Mouse (Mus musculus): ENCODE measurements at regions not wholly inside any gene's neighbourhood (a gene's known extent, or its start where the extent isn't known, plus 50 kb on each side); places are given as distances from the start of the nearest gene placed in this dataset.
"Not testable (repeated sequence)": the region's sequence is repeated elsewhere in the genome, so short reads cannot be mapped to it uniquely, and the experiment has no call there.

- H3K9ac ChIP-seq (ENCODE audit: low read depth, low read length); H3K4me3 ChIP-seq (ENCODE audit: low read depth, low read length); H3K4me1 ChIP-seq (ENCODE audit: control insufficient read depth, low read depth, low read length); H3K4me2 ChIP-seq (ENCODE audit: low read depth, low read length); H3K36me3 ChIP-seq (ENCODE audit: control insufficient read depth, insufficient read depth); H3K27me3 ChIP-seq (ENCODE audit: control insufficient read depth, insufficient read depth, low read depth, low read length); H3K9me3 ChIP-seq (replicated peaks; ENCODE audit: control insufficient read depth, low read length); ATAC-seq (ENCODE audit: low read depth); H3K27ac ChIP-seq (ENCODE audit: low read length): not testable (repeated sequence)
Observed at GRCm38 (mm10) chr6:99904044-99904443, 177.9 kb upstream of the Prok2 start.

DNA sequence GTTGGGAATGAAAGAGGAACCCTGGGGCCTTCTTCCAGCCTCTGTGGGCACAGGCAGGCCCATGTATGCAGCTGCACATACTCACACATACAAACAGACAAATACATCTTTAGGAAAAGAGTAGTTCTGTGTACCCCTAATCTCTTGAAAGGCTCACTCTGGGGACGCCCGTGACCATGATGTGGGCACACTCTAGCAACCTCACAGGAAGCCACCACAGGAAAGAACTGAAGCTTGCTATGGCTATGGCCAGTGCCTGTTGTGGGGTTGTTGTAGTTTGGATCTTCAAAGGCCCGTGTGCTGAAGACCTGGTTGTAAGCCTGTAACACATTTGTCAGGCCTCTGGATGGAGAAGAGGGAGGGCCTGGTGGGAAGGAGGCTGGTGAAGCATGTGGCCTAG lies 175.4 kb upstream of the Prok2 start:
- 20% methylated on average over 3 of the region's 3 CpGs for WGBS (ENCODE audit: insufficient replicate concordance)
- no peak for ATAC-seq (ENCODE audit: low read depth)
- H3K36me3 ChIP-seq (ENCODE audit: control insufficient read depth, insufficient read depth), result no peaks in the 10 kb centered on the region

GRCm38 (mm10) chr6:99901146-99901545 lies 175.0 kb upstream of the Prok2 start:
- H3K36me3 ChIP-seq (ENCODE audit: control insufficient read depth, insufficient read depth), result no peaks in the 10 kb centered on the region
- no peak overlapping the region for H3K9ac ChIP-seq (ENCODE audit: low read depth, low read length)
- WGBS (ENCODE audit: insufficient replicate concordance), result 48% methylated on average over 5 of the region's 5 CpGs
- H3K27me3 ChIP-seq (ENCODE audit: control insufficient read depth, insufficient read depth, low read depth, low read length), result no peaks in the 10 kb centered on the region
- H3K4me2 ChIP-seq (ENCODE audit: low read depth, low read length), result no peak overlapping the region
- H3K27ac ChIP-seq (ENCODE audit: low read length), result no peak overlapping the region
- H3K9me3 ChIP-seq (replicated peaks; ENCODE audit: control insufficient read depth, low read length), result no peaks in the 10 kb centered on the region
- no peak for ATAC-seq (ENCODE audit: low read depth)
- no peaks in the 10 kb centered on the region for H3K4me1 ChIP-seq (ENCODE audit: control insufficient read depth, low read depth, low read length)
- no peak overlapping the region for H3K4me3 ChIP-seq (ENCODE audit: low read depth, low read length)

More for the DNA sequence above, 175.4 kb upstream of the Prok2 start:
- H3K4me2 ChIP-seq (ENCODE audit: low read depth, low read length), result no peak overlapping the region
- H3K27me3 ChIP-seq (ENCODE audit: control insufficient read depth, insufficient read depth, low read depth, low read length), result no peaks in the 10 kb centered on the region
- H3K9me3 ChIP-seq (replicated peaks; ENCODE audit: control insufficient read depth, low read length), result no peaks in the 10 kb centered on the region
- no peak overlapping the region for H3K9ac ChIP-seq (ENCODE audit: low read depth, low read length)
- no peak overlapping the region for H3K4me3 ChIP-seq (ENCODE audit: low read depth, low read length)
- no peak overlapping the region for H3K27ac ChIP-seq (ENCODE audit: low read length)
- no peaks in the 10 kb centered on the region for H3K4me1 ChIP-seq (ENCODE audit: control insufficient read depth, low read depth, low read length)

GRCm38 (mm10) chr6:99899704-99900103 lies 173.5 kb upstream of the Prok2 start:
- Histone ChIP-seq H3K4me1 (ENCODE audit: control insufficient read depth, low read depth, low read length) (no peaks in the 10 kb centered on the region), H3K27me3 (ENCODE audit: control insufficient read depth, insufficient read depth, low read depth, low read length) (no peaks in the 10 kb centered on the region), H3K9ac (ENCODE audit: low read depth, low read length) (no peak overlapping the region), H3K4me3 (ENCODE audit: low read depth, low read length) (no peak overlapping the region), H3K4me2 (ENCODE audit: low read depth, low read length) (no peak overlapping the region), H3K9me3 (replicated peaks; ENCODE audit: control insufficient read depth, low read length) (no peaks in the 10 kb centered on the region), H3K27ac (ENCODE audit: low read length) (no peak overlapping the region), H3K36me3 (ENCODE audit: control insufficient read depth, insufficient read depth) (no peaks in the 10 kb centered on the region)
- ATAC-seq (ENCODE audit: low read depth), result no peak
- WGBS (ENCODE audit: insufficient replicate concordance), result 61% methylated on average over 14 of the region's 14 CpGs

DNA sequence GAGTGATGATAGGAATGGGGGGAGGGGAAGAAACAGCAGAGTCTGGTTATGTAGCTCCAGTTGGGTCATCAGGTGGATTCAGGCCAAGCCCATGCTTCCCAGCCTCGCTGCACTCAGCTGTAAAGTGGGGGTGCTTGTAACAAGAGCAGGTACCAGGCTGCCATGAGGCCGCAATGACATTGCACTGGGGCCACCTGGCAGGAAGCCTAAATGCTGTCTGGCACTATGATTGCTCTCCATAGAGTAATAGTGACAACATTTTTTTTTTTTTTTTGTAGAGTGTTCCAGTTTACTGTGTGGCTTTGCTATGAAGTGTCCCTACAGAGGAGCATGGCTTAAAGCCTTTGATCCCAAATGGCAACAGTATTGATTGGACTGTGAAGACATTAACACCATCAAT lies 171.9 kb upstream of the Prok2 start:
- WGBS (ENCODE audit: insufficient replicate concordance), result 52% methylated on average over 2 of the region's 2 CpGs
- no peaks in the 10 kb centered on the region for H3K36me3 ChIP-seq (ENCODE audit: control insufficient read depth, insufficient read depth)
- no peak overlapping the region for H3K4me2 ChIP-seq (ENCODE audit: low read depth, low read length)
- H3K4me1 ChIP-seq (ENCODE audit: control insufficient read depth, low read depth, low read length), result no peaks in the 10 kb centered on the region
- H3K4me3 ChIP-seq (ENCODE audit: low read depth, low read length), result no peak overlapping the region
- H3K9me3 ChIP-seq (replicated peaks; ENCODE audit: control insufficient read depth, low read length), result no peaks in the 10 kb centered on the region
- H3K9ac ChIP-seq (ENCODE audit: low read depth, low read length), result no peak overlapping the region
- H3K27ac ChIP-seq (ENCODE audit: low read length), result no peak overlapping the region
- no peak for ATAC-seq (ENCODE audit: low read depth)
- H3K27me3 ChIP-seq (ENCODE audit: control insufficient read depth, insufficient read depth, low read depth, low read length), result no peaks in the 10 kb centered on the region

GRCm38 (mm10) chr6:99895558-99895957 lies 169.4 kb upstream of the Prok2 start:
- no peak for ATAC-seq (ENCODE audit: low read depth)
- WGBS (ENCODE audit: insufficient replicate concordance), result 63% methylated on average over 4 of the region's 4 CpGs
- H3K36me3 ChIP-seq (ENCODE audit: control insufficient read depth, insufficient read depth), result no peaks in the 10 kb centered on the region

DNA sequence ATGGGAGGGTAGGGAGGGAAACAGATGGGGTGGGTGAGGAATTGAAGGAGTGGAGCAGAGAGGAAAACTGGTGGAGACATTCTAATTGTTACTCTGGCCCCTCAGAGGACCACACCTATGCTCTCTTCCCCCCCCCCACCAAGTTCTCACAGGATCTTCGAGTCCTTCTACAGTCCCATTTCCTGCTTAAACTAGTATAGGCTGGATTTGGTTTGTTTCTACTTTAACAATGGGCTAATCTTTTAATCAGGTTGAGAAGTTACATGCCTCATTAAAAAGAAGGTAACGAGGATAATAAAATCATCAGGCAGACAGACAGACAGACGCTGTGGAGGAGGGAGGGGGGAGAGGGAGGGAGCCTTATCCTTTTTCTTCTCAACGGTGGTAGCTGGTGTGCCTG lies 167.7 kb upstream of the Prok2 start:
- no peak for ATAC-seq (ENCODE audit: low read depth)
- Histone ChIP-seq H3K9ac (ENCODE audit: low read depth, low read length) (no peak overlapping the region), H3K4me2 (ENCODE audit: low read depth, low read length) (no peak overlapping the region), H3K9me3 (replicated peaks; ENCODE audit: control insufficient read depth, low read length) (no peaks in the 10 kb centered on the region), H3K4me3 (ENCODE audit: low read depth, low read length) (no peak overlapping the region), H3K27me3 (ENCODE audit: control insufficient read depth, insufficient read depth, low read depth, low read length) (no peaks in the 10 kb centered on the region), H3K36me3 (ENCODE audit: control insufficient read depth, insufficient read depth) (no peaks in the 10 kb centered on the region), H3K4me1 (ENCODE audit: control insufficient read depth, low read depth, low read length) (no peaks in the 10 kb centered on the region), H3K27ac (ENCODE audit: low read length) (no peak overlapping the region)
- WGBS (ENCODE audit: insufficient replicate concordance), result 24% methylated on average over 4 of the region's 4 CpGs

More at GRCm38 (mm10) chr6:99895558-99895957, 169.4 kb upstream of the Prok2 start:
- Histone ChIP-seq H3K27ac (ENCODE audit: low read length) (no peak overlapping the region), H3K4me3 (ENCODE audit: low read depth, low read length) (no peak overlapping the region), H3K27me3 (ENCODE audit: control insufficient read depth, insufficient read depth, low read depth, low read length) (no peaks in the 10 kb centered on the region), H3K4me1 (ENCODE audit: control insufficient read depth, low read depth, low read length) (no peaks in the 10 kb centered on the region), H3K9me3 (replicated peaks; ENCODE audit: control insufficient read depth, low read length) (no peaks in the 10 kb centered on the region), H3K9ac (ENCODE audit: low read depth, low read length) (no peak overlapping the region), H3K4me2 (ENCODE audit: low read depth, low read length) (no peak overlapping the region)

DNA sequence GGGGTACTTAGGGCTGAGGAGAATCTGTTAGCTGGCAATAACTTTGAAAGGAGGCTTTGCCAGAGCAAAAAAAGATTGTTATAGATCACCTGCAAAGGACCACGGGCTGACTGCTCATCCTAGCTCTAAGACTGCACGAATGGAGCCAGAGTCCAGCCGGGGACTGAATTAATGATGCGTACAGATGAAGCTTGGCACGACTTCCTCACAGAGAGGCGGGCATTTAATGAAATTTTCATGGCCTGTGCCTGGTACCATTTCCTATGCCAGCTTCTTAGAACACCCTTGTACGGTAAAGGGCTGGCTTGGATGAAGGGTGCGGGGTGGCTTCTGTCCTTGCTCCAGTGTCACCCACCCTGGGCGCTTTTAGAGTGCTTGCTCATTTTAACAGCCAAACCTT lies 166.0 kb upstream of the Prok2 start:
- Histone ChIP-seq H3K27ac (ENCODE audit: low read length) (no peak overlapping the region), H3K4me3 (ENCODE audit: low read depth, low read length) (no peak overlapping the region), H3K4me1 (ENCODE audit: control insufficient read depth, low read depth, low read length) (no peaks in the 10 kb centered on the region), H3K27me3 (ENCODE audit: control insufficient read depth, insufficient read depth, low read depth, low read length) (no peaks in the 10 kb centered on the region), H3K9me3 (replicated peaks; ENCODE audit: control insufficient read depth, low read length) (no peaks in the 10 kb centered on the region), H3K9ac (ENCODE audit: low read depth, low read length) (no peak overlapping the region), H3K36me3 (ENCODE audit: control insufficient read depth, insufficient read depth) (no peaks in the 10 kb centered on the region), H3K4me2 (ENCODE audit: low read depth, low read length) (no peak overlapping the region)
- no peak for ATAC-seq (ENCODE audit: low read depth)
- 75% methylated on average over 9 of the region's 9 CpGs for WGBS (ENCODE audit: insufficient replicate concordance)

- Histone ChIP-seq H3K4me1 (ENCODE audit: control insufficient read depth, low read depth, low read length) (no peaks in the 10 kb centered on the region), H3K9ac (ENCODE audit: low read depth, low read length) (no peak overlapping the region), H3K27ac (ENCODE audit: low read length) (no peak overlapping the region), H3K36me3 (ENCODE audit: control insufficient read depth, insufficient read depth) (no peaks in the 10 kb centered on the region), H3K9me3 (replicated peaks; ENCODE audit: control insufficient read depth, low read length) (no peaks in the 10 kb centered on the region), H3K4me3 (ENCODE audit: low read depth, low read length) (no peak overlapping the region), H3K4me2 (ENCODE audit: low read depth, low read length) (no peak overlapping the region), H3K27me3 (ENCODE audit: control insufficient read depth, insufficient read depth, low read depth, low read length) (no peaks in the 10 kb centered on the region)
- WGBS (ENCODE audit: insufficient replicate concordance), result 53% methylated on average over 2 of the region's 2 CpGs
- no peak for ATAC-seq (ENCODE audit: low read depth)
Observed at GRCm38 (mm10) chr6:99891790-99892189, 165.6 kb upstream of the Prok2 start.

GRCm38 (mm10) chr6:99890805-99891204 lies 164.6 kb upstream of the Prok2 start:
- H3K36me3 ChIP-seq (ENCODE audit: control insufficient read depth, insufficient read depth), result no peaks in the 10 kb centered on the region
- H3K27ac ChIP-seq (ENCODE audit: low read length), result no peak overlapping the region
- no peak overlapping the region for H3K4me3 ChIP-seq (ENCODE audit: low read depth, low read length)
- H3K4me1 ChIP-seq (ENCODE audit: control insufficient read depth, low read depth, low read length), result no peaks in the 10 kb centered on the region
- no peak overlapping the region for H3K9ac ChIP-seq (ENCODE audit: low read depth, low read length)
- no peaks in the 10 kb centered on the region for H3K9me3 ChIP-seq (replicated peaks; ENCODE audit: control insufficient read depth, low read length)
- ATAC-seq (ENCODE audit: low read depth), result no peak
- H3K27me3 ChIP-seq (ENCODE audit: control insufficient read depth, insufficient read depth, low read depth, low read length), result no peaks in the 10 kb centered on the region
- 51% methylated on average over 5 of the region's 5 CpGs for WGBS (ENCODE audit: insufficient replicate concordance)
- H3K4me2 ChIP-seq (ENCODE audit: low read depth, low read length), result no peak overlapping the region
